Mouse (Mus musculus) erythroblast, adult 5-6 weeks (primary cell): ENCODE results near the gene Ccdc169. TPM values are rescaled to one million over a fixed set of nuclear protein-coding genes. Genes with fewer than 3 reads are reported as not detected.

Source experiments
- ATAC-seq: replicated peaks from 2 replicates; pipeline ENCODE4 v1.8.0; 2016; ENCODE audit warnings: moderate number of reproducible peaks, mild to moderate bottlenecking, moderate TSS enrichment, inconsistent platforms; ENCODE audit not compliant: poor library complexity, low FRiP score, severe bottlenecking
- total RNA-seq, 2 experiments: library from RNA; stranded (forward) in 1 of 2; stranded (reverse) in 1 of 2; fragments of 150-400 nt in 1 of 2; fragments of 200-764, 138-1000 nt in 1 of 2; gene quantifications; 2 replicates each; pipeline versions ENCODE4 v1.2.3 to v1.2.4; 2015 to 2017; ENCODE audit warnings: low replicate concordance in 2 of 2

Gene Ccdc169
- total RNA-seq, 2 experiments from 2014 or later = not detected

DNA sequence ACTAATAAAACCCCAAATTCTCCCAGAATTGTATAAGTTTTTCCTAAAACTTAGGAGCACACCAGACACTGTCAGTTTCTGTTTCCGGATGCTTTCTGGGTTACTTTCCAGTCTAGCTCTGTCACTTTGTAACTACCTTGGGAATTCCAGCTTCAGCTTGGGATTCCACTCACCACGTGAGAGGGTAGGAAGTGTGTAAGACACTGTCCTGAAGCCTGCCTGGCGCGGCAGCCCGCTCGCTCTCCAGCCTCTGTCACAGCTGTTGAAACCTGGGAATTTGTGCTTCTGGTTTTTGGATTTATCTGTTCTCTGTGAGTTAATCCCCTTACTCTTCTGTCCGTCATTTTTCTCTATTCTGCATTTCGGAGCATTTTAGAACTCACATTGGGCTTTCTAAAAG, 21.1 kb upstream of the Ccdc169 start:
- no peak for ATAC-seq

DNA sequence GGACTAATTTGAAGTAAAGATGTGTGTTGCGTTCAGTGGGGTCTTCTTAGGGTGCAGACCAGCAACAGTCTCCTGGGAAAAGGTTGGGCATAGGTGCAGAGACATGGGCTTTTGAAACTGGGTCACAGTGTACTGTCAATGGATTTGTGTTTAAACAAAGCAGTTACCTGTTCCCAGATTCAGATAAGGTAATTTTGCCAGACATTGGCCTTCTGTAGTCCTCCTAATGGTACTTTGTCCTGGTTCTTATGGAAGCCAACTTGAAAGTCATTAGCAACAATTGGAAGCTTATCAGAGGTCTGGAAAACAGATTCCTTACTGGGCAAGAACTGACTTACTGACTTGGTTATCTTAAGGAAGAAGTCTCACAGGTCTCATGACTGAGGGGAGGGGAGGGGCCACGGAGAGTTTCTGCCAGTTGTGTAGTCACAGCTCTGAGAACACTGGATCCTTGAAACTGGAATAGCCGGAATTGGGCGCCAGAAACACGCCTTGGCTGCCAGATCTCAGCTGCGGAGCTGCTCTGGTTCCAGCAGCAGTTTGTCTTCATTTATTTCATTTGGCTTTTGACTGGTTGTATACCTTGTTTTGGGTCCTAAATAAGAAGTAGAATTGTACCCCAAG, 17.8 kb upstream of the Ccdc169 start:
- no peak for ATAC-seq

DNA sequence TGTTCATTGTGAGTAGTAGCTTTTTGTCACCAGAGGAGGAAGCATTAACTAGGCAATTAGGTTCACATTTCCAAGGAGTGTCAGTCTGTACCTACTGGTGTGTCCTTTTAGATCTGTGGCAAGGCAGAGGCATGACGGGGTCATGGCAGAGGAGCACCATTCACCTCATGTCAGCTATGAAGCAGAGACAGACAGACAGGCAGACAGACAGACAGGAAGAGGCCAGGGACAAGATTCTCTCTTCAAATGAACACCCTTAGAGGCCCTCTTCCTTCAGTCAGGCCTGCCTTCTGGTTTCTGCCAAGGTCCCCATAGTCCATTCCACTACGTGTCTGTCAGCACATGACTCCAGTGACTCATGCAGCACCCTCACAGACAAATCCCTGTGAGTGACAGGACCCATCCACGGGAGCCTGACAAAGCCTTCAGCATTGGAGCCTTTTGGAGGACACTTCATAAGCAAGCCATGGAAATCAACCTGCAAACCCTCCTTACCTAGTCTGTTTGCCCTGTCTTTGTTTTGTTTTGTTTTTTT, 14.7 kb upstream of the Ccdc169 start:
- no peak for ATAC-seq

DNA sequence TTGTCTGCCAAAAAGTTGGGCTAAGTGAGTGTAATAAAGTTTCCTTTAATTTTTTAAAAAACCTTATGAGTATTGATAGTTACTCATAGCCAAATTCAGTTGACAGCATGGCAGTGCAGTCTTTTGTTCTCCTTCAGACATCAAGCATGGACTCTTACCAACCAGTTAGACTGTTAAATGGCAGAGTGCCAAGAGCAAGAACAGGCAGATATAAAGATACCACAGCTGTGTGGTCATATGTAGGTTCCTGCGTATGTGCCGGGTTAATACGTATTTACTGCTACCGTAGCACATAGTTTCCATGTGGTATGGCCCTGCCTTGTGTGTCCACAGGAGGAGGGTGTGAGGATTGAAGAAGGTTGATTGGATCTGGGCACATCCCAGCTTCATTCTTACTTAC, 14.1 kb upstream of the Ccdc169 start:
- ATAC-seq = no peak

DNA sequence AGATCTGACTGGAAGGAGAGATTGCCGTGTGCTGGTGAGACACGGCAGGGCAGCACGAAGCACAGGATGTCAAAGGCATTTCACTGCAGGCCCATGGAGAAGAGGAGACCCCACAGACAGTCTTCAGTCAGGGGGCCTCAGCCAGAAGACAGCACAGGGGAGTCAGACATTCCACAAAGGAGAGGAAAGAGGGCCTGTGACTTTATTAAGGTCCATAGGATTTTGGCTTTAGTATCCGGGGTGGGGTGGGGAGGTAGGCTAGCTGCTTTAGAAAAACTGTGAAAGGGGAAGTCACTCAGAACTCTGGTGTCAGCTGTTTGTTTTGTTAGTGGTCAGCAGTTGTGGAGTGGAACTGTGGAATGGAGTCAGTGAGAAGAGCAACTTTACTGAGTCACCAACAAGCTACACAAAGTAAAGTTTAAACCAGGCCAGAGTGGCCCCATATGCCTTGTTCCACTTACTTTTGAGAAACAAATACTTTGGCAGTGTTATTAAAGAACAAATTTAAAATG, 7.9 kb upstream of the Ccdc169 start:
- ATAC-seq = no peak

DNA sequence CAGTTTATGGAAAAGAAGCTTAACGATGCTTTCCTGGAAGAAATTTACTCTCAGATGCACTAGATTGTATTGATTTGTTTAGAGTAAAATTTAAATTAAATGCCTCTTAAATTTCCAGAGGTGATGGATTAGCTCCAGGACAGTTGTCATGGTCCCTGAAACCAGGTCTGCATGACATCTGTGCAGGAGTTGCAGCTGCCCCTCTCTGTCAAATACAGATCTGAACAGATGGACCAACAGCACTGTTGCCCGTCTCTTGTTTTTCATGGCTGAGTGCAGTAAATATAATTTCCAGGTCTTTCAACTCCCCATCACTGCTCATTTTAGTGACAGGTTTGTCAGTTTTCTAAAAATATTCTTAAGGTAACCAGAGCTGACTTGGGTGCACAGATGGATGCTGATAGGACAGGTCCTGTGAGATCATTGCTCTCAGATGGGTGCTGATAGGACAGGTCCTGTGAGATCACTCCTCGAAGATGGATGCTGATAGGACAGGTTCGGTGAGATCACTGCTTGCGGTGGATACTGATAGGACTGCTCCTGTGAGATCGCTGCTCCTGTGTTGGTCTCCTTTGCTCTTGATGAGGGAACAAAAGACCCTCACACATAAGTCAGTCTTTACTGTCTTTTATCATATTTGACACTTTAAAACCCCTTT, 5.4 kb upstream of the Ccdc169 start:
- ATAC-seq = no peak

DNA sequence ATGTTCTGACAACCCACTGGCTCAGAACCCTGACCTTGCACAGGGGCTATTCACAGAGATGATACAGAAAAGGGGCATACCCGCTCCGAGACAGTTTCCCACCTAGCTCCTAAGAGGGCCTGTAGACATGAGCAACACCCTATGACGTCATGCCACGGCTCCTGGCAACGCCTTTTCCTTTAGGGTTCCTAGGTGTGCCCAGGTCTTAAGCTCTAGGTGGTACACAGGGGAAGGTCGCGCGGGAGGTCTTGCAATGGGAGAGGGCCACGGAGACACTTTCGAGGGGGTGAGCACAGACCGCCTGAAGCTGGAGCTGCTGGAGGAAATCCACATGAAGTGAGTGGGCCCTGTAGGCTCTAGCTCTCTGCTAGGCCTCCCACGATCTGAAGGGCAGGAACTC, 2.7 kb downstream of the Ccdc169 start:
- no peak for ATAC-seq

DNA sequence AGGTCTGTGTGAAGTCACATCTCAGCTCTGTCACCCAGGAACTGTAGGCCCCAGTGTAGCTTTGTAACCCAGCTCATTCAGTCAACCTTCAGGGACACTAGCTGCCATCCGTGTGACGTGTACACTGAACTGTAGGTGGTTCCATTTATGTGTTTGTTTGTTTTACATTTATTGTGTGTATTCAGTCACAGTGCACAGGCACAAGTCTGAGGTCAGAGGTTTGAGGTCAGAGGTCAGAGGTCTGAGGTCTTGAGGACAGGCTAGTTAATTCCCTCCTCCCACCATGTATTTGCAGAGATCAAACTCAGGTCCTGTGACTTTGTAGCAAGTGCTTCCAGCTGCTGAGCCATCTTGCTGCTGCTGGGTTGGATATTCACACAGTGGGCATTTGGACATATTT, 4.3 kb downstream of the Ccdc169 start:
- no peak for ATAC-seq

DNA sequence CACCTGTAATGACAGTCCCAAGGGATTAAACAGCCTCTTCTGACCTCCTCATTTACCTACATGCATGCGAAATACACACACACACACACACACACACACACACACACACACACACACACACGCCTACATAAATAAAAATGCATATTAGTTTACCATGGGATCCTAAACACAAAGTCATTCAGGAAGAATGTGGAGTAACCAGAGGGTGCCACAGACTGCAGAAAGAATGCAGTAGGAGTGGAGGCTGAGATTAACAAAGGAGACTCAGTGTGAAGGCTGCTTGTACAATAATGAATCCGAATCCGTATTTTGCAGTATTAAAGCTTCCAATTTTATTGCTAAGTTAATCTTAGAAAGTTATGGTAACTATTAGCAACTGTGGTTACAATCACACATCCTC, 7.8 kb downstream of the Ccdc169 start:
- ATAC-seq = no peak

DNA sequence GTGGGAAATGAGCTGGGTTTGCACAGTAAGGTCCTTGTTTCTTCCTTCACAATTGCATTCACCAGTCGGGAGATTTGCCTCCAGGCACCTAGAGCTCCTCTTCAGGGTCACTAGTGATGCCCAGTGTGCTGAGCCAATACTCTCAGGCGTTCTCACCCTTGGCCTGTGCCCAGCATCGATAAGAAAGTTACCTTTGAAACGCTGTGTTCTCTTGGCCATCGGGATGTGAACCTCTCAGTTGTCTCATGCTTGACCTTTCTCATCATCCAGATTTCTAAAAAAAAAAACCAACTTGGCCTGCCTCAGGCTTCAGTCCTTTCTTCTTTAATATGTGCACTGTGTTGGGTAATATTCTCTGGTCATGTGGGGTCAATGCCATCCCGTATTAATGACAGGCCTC, 9.3 kb downstream of the Ccdc169 start:
- ATAC-seq = no peak

DNA sequence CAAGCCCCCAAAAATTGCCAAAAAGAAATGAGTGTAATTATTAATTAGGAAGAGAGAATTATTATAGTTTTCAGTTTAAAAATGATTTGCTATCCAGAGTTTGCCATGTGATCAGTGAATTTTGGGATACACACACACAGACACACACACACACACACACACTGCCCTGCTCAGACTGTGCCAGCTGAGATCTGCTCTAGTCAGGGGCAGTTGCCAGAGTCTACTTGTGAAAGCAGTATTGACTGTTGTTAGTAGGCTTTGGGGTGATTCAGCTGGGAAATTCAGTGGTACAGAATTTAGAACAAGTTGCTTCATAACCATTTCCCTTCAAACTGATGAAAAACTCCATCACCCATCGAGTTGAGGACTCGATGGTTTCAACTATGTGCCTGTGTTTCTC, 10.0 kb downstream of the Ccdc169 start:
- no peak for ATAC-seq

DNA sequence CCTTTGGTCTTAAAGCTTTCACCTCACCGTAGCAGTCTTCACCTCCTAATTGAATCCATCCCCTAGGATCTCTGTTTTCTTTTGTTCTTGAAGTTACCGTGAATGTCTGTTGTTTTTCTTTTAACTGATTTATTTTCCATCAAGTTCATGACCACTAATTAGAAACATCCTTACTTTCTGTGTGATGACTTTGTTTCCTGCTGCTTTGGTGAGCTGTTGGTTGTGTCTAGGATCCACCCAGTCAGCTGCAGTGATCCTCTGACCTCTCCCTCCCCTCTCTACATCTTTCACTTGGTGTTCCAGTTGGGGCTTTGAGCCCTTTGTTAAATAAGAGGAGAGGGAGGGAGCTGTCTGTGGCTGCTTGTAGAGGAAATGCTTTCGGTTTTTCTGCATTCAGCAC, 11.0 kb downstream of the Ccdc169 start:
- no peak for ATAC-seq

DNA sequence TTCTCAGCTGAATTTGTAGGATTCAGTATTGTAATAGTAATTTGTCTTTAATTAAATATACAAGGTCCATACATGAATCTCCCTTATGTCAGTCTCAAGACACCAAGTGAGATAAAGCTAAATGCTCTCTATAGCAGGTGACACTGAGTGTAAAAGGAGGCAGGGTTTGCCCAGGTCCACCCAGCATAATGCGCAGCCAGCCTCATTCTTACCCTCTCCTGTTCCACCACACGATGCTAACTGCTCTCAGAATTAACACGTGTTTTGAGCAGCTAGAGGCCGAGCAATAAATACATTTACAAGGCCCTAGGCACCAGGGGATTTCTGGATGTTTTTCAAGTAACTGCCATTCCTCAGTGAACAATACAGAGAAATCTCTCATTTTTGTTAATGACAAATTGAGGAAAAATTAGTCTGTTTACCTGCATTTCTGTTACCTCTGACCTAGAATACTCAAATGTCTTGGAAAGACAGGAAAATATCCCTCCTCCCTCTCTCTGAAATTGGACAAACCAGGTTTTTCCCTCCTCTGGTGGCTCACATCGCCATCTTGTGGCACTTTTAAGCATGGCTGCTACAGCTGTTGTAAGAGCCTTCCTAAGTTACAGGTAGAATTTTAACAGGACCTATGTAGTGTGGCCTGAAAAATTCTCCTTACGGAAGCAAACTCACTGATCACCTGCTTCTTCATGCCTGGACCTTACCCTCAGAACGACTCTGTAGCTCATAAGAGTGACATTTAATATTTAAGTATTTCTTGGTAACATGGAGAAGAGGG, 14.7 kb downstream of the Ccdc169 start:
- no peak for ATAC-seq

DNA sequence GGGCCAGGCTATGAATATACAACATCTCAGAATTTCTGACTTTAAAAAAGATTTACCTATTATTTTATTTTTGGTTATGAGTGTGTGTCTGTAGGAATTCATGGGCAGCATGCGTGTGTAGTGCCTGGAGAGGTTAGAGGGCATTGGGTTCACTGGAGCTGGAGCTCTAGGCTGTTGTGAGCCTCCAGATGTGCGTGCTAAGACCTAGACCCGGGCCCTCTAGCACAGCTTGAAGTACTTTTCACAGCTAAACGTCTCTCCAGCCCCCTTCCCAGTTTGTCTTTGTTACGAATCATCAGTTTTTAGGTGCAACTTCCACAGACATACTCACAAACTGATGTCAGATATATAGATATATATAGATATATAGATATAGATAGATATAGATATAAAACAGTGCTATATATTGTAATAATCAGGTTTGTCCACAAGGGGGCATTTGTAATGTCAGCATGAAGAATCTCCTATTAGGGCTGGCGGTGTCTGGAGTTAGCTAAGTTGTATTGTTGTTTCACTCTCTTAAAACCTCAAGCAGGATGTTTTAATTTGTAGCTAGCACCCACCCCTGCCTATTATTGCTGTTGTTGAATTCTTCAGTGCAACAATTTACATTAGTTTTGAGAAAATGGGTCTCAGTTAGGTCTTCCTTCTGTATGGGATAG, 15.7 kb downstream of the Ccdc169 start:
- no peak for ATAC-seq

DNA sequence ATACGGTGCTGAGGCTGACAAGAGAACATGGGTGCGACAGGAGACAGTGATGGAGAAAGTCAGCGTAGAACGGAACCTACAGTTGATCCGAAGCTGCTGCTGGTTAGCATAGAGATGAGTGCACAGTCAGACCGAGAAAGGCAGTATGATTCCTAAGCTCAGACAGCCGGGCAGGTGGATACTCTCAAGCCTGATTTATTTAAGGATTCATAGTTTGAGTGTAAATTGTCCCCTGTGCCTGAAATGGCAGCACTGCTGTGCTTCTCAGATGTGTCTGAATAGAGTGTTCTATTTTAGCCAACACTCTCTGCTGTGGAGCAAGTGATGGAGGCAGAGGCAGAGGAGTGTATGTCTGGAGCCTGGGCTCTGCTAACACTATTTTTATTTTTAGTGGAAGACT, 17.0 kb downstream of the Ccdc169 start:
- no peak for ATAC-seq

DNA sequence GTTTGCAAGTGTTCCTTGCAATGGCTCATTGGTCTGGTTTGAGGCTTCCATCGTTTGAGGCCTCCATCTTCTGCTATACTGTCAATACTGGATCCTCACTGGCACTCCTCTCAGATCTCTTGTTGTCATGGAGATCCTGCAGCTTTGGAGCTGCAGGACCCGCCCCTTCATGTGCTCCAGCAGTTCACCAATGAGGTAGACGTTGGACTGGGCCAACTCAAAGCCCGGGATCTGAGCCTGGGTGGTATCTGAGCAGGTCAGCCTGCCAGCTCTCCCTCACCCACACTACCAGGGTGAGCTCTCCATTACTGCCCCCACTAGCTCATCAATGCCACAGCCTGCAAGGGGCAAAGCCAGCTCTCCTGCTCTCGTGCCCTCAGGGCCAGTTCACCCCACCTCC, 20.3 kb downstream of the Ccdc169 start:
- no peak for ATAC-seq

DNA sequence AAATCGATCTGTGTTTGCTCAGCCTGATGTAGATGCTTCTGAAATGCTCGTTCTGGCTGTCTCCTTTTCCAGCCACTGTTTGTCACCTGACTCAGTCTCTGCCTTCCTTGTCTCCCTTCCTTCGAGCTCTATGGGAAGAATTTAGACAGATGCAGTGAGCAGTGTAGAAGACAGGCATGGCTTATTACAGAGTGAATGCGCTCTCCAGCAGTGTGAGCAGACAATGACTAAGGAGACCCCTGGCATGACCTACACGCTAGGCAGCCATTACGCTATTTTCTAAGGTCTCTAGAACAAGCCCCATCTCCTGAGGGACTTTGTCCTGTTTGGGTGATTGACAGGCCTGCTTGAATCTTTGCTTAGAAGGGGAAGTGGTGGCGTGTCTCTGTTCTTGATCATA, 24.0 kb downstream of the Ccdc169 start:
- ATAC-seq = no peak

DNA sequence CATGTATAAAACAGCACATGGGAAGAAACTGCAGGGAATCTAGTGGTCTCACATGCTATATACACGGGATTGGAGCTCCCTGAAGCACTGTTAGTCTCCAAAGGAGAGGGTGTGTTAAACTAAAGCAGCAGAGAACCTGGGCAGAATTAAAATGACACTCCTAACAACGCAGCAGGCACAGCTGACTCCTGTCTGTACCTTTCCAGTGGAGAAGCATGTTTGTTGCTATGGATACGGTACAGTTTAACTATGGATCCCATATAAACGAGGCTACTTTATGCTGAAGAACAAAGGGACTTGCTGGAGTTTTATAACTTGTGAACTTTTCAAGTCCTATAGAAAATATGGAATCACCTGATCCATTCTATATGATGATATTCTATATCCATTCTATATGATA, 26.4 kb downstream of the Ccdc169 start:
- ATAC-seq = no peak

DNA sequence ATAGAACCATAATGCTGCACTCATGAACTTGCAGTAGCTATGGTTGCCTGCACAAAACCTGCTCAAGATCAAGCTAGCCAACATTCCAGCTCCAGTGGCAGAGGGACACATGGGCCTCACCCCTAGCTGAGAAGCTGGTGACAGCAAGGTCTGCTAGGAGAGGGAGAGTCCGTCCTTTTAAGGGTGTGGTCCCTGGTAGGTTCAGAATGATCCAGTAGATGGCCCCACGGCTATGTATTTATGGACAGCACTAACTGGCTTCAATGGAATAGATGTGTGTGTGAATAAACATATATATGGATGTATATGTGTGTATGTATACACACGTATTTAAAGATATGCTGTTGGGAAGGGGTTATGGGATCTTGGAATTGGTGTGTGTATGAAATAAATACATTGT, 35.3 kb downstream of the Ccdc169 start:
- ATAC-seq = no peak

DNA sequence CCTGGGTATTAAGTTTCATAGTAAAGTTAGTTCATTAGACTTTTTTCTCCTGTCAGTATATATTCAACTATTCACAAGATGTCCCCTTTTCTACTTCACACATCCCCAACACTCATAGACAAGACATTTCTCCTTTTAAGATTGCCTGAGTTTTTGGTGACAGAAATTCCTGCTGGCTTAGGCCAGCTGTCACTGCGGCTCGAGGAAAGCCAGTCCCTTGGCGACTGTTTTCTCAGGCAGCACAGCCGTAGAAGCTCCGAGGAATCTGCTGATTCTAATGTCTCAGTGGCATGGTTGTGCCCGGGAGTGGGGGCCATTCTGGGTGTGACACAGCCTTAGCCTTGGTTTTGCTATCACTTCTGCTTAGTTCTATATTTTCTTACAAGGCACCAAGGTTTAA, 40.1 kb downstream of the Ccdc169 start:
- no peak for ATAC-seq
